Mouse (Mus musculus) limb, embryonic 11.5 days (tissue): ENCODE measurements around the gene Eya2. TPM values are rescaled to one million over a fixed set of nuclear protein-coding genes. Genes with fewer than 3 reads are reported as not detected.
A peak's percentile ranks its signal among the peaks of the same experiment; 100 is the strongest.

Experiments used
- ATAC-seq: fragments of 200-750 bp; cut with Nextera tagmentation; 2 replicates; pipeline ENCODE4 v1.8.0; 2017; ENCODE audit warnings: low read depth; ENCODE audit not compliant: insufficient number of reproducible peaks, low FRiP score, low TSS enrichment
- DNase-seq: peaks from one replicate; pipeline ENCODE4 v3.0.0-alpha.2; 2015; ENCODE audit warnings: low spot score
- H3K27ac ChIP-seq: fragments of 300-500 bp; sonication (generic); replicated peaks from 2 replicates; pipeline ENCODE4 v1.5.1; 2014; ENCODE audit warnings: low read depth, mild to moderate bottlenecking, low read length
- H3K27me3 ChIP-seq: fragments of 300-500 bp; sonication (generic); 2 replicates; pipeline ENCODE4 v1.6.1; 2014; ENCODE audit warnings: mild to moderate bottlenecking, low read length, mixed read lengths; ENCODE audit not compliant: control insufficient read depth, insufficient read depth
- H3K36me3 ChIP-seq: fragments of 300-500 bp; sonication (generic); 2 replicates; pipeline ENCODE4 v1.6.1; 2014; ENCODE audit warnings: mild to moderate bottlenecking, low read length, moderate library complexity, mixed read lengths; ENCODE audit not compliant: control insufficient read depth, insufficient read depth
- H3K4me1 ChIP-seq: fragments of 300-500 bp; sonication (generic); 2 replicates; pipeline ENCODE4 v1.6.1; 2014; ENCODE audit warnings: low read length, mixed read lengths; ENCODE audit not compliant: control insufficient read depth, insufficient read depth
- H3K4me2 ChIP-seq: fragments of 300-500 bp; sonication (generic); 2 replicates; pipeline ENCODE4 v1.6.1; 2014; ENCODE audit warnings: low read depth, mild to moderate bottlenecking, moderate library complexity; ENCODE audit not compliant: severe bottlenecking
- H3K4me3 ChIP-seq: fragments of 300-500 bp; sonication (generic); 2 replicates; pipeline ENCODE4 v1.5.1; 2014; ENCODE audit warnings: low read depth, low read length
- H3K9ac ChIP-seq: fragments of 300-500 bp; sonication (generic); 2 replicates; pipeline ENCODE4 v1.6.1; 2014; ENCODE audit warnings: mild to moderate bottlenecking, low read length
- H3K9me3 ChIP-seq: fragments of 300-500 bp; sonication (generic); 2 replicates; pipeline ENCODE4 v1.6.1; 2016; ENCODE audit warnings: low read length; ENCODE audit not compliant: control insufficient read depth
- WGBS: fragments of 180-500 bp; shearing (Covaris S2); extraction: QIAGEN DNeasy Blood & Tissue Kit; methylation state at CpG from one replicate; pipeline ENCODE4 v1.1.7; 2014; 5-methylcytosine and 5-hydroxymethylcytosine counted together
- polyA plus RNA-seq: library from polyadenylated mRNA; unstranded; fragments of >200 nt; fragmentation: Nextera tagmentation; extraction: Ambion mirVana; gene quantifications from 2 replicates; pipeline ENCODE4 v1.2.1, GENCODE M21; 2014

The Eya2 gene
- polyA plus RNA-seq, 1 experiment from 2014 or later: 8.8 TPM

DNA sequence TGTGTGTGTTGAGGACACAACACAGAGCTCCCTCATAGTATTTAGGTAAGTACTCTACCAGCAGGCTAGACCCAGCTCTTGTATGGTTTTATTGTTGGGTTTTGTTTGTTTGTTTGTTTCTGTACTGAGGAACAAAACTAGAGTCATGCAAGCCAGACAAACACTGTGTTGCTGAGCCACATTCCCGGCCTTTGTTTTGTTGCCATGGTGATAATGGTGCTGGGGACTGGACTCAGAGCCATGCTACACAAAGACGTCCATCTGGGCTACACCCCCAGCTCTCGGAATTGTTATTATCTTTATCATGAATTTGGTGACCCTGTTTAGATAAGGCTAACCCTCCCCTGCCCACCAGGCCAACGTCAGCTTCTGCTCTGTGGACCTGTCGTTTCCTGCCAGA, 163.7 kb downstream of the Eya2 start:
- no peaks in the 10 kb centered on the region for H3K36me3 ChIP-seq
- H3K27ac ChIP-seq: no peak overlapping the region
- DNase-seq (no peak), ATAC-seq (no peak)
- no peaks in the 10 kb centered on the region for H3K9me3 ChIP-seq
- no peak overlapping the region for H3K9ac ChIP-seq
- H3K4me3 ChIP-seq: no peak overlapping the region
- WGBS: 50% methylated on average over 5 of the region's 5 CpGs
- H3K27me3 ChIP-seq: no peaks in the 10 kb centered on the region
- no peaks in the 10 kb centered on the region for H3K4me1 ChIP-seq
- no peak overlapping the region for H3K4me2 ChIP-seq

GRCm38 (mm10) chr2:165759421-165759985, 164.7 kb downstream of the Eya2 start:
- no peak for ATAC-seq
- Histone ChIP-seq H3K36me3 (no peaks in the 10 kb centered on the region), H3K27me3 (no peaks in the 10 kb centered on the region), H3K9me3 (no peaks in the 10 kb centered on the region), H3K9ac (no peak overlapping the region), H3K4me1 (no peaks in the 10 kb centered on the region), H3K27ac (no peak overlapping the region), H3K4me3 (no peak overlapping the region), H3K4me2 (no peak overlapping the region)
- no peak for DNase-seq
- 80% methylated on average over 13 of the region's 13 CpGs for WGBS

DNA sequence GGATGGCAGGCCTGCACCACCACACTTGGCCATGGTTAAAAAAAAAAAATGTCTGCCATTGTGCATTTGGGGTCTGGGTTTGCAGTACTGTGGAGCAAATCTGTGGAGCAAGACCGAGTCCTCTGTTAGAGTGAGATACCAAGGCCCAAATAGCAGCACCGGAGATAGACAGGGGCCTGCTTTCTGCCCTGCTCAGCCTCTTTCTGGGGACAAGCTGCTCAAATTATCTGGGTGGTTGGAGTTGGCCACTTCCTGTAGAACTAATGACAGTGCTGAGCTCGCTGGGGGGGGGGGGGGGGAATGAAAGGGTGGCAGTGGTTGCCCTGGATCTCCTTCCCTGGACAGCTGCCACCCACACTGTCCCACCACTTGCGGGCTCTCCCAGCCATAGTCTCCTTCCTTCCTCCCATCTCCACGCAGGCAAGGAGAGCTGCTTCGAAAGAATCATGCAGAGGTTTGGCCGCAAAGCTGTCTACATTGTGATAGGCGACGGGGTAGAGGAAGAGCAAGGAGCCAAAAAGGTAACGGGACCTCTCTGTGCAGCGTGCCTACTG, 174.1 kb downstream of the Eya2 start:
- Histone ChIP-seq H3K9me3 (no peaks in the 10 kb centered on the region), H3K36me3 (no peaks in the 10 kb centered on the region), H3K27me3 (no peaks in the 10 kb centered on the region), H3K4me3 (no peak overlapping the region), H3K4me2 (no peak overlapping the region), H3K4me1 (peaks cover 6% of the 10 kb centered on the region), H3K9ac (no peak overlapping the region), H3K27ac (no peak overlapping the region)
- DNase-seq: no peak
- WGBS: 70% methylated on average over 9 of the region's 11 CpGs
- no peak for ATAC-seq

DNA sequence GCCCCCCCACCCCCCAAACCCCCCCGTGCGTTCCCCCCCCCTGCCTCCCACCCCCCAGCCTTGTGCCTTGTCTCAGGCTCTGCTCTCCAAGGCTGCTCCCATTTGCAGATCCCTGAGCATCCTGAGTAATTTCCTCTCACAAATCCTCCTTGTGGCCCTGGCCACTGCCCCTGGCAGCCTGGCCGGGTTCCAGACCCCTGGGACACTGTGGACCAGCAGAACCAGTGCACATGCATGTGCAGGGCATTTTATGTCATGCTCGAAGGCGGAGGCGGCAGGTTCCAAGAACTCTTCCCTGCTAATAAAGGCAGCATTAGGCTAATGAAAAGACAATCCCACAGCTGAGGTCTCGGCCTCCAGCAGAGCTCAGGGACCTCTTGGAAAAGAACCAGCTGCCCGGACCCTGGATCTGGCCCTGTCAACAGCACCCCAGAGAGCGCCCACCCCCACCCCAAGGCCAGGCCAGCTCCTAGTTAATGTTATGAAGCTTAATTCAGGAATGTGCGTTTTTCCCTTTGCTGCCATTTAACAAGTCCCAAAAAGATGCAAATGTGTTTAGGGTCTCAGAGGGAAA, 174.6 kb downstream of the Eya2 start:
- 50% methylated on average over 8 of the region's 10 CpGs for WGBS
- Histone ChIP-seq H3K9me3 (no peaks in the 10 kb centered on the region), H3K9ac (no peak overlapping the region), H3K4me1 (peaks cover 6% of the 10 kb centered on the region), H3K4me2 (no peak overlapping the region), H3K4me3 (no peak overlapping the region), H3K27me3 (no peaks in the 10 kb centered on the region), H3K27ac (no peak overlapping the region), H3K36me3 (no peaks in the 10 kb centered on the region)
- no peak for ATAC-seq
- DNase-seq: no peak

DNA sequence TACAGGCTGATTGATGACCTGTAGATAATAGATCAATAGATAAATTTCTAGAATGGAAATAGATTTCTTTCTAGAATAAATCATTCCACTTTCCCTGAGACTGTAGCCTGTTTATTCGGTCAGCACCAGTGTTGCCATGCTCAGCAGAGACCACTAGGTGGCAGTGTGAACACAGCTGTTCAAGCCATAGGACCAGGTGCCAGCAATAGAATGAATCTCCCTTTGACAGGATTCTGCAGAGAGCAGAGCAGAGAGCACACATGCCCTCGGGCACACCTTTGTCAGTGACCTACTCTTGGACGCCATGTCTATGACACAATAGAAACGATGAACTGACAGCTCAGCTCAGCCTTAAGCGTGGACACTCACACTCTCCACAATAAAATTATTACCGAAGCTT, 184.1 kb downstream of the Eya2 start:
- ATAC-seq: no peak
- no peak overlapping the region for H3K9ac ChIP-seq
- no peaks in the 10 kb centered on the region for H3K9me3 ChIP-seq
- no peak overlapping the region for H3K27ac ChIP-seq
- no peak overlapping the region for H3K4me2 ChIP-seq
- H3K27me3 ChIP-seq: no peaks in the 10 kb centered on the region
- 0 out of 2 replicates have a peak, but pooled peaks cover 3% of the 10 kb centered on the region for H3K36me3 ChIP-seq
- H3K4me1 ChIP-seq: peaks cover 2% of the 10 kb centered on the region; the same call in 1 of the 2 replicates
- DNase-seq: peak; percentile 89
- WGBS: 29% methylated on average over 6 of the region's 6 CpGs
- no peak overlapping the region for H3K4me3 ChIP-seq

DNA sequence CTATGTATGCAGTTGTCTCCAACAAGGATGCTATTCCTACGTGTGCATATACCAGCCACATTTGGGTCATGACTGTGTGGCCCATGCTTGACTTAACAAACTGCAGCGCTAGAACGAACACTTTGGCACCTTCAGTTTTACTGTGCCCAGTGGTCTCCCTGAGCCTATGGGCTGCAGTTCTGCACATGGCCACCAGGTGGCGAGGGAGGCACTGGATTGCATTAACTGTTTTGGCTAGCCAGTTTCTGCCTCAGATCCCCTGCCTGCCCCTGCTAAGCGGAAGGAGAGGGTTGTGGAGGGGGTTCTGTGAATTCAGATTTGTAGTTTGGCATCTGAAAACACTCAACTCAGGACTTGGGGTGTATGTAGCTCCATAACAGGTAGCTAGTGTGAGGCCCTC, 187.5 kb downstream of the Eya2 start:
- Histone ChIP-seq H3K4me1 (peaks cover 2% of the 10 kb centered on the region; the same call in 1 of the 2 replicates), H3K27me3 (no peaks in the 10 kb centered on the region), H3K9ac (no peak overlapping the region), H3K9me3 (no peaks in the 10 kb centered on the region), H3K27ac (no peak overlapping the region), H3K4me3 (no peak overlapping the region), H3K4me2 (no peak overlapping the region), H3K36me3 (peaks cover 17% of the 10 kb centered on the region)
- ATAC-seq (0 out of 2 replicates have a peak, but pooled peaks have one; percentile 20), DNase-seq (peak; percentile 92)
- WGBS: 45% methylated on average over 5 of the region's 5 CpGs

DNA sequence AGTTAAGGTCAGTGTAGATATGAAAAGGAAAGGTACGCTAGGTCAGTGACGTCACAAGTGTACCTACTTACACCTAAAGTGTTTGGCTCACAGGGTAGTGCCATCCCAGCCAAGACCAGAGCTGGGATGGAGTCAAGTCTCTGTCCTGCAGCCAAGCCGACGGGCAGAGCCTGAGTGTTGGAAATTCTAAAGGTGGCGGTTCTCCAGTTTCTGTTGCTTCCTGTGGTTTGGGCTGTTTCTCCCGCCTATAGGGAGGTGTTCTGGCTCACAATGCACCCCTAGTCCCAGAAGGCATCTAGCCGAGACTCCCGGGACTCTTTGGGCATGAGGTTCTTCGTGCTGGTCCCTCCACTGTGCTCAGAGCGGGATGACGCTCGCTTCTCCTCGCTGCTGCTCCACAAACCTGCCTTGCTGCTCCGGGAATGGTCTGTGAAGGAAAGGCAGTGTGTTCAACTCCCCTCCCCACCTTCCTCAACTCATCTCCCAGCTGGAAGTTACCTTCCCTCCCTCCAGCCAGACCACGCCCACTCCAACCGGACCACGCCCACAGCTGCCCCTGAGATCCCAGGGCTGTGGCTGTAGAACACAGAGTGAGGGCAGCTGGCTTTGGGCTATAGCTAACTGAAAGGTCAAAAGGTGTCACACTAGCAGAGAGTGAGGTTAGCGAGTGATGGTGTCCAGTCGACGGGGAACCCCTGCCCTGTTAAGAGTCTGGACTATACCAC, 190.6 kb downstream of the Eya2 start:
- Histone ChIP-seq H3K9ac (no peak overlapping the region), H3K4me3 (no peak overlapping the region), H3K27me3 (no peaks in the 10 kb centered on the region), H3K27ac (no peak overlapping the region), H3K4me2 (no peak overlapping the region), H3K4me1 (no peaks in the 10 kb centered on the region), H3K36me3 (peaks cover 22% of the 10 kb centered on the region), H3K9me3 (no peaks in the 10 kb centered on the region)
- no peak for ATAC-seq
- no peak for DNase-seq
- 90% methylated on average over 20 of the region's 20 CpGs for WGBS

DNA sequence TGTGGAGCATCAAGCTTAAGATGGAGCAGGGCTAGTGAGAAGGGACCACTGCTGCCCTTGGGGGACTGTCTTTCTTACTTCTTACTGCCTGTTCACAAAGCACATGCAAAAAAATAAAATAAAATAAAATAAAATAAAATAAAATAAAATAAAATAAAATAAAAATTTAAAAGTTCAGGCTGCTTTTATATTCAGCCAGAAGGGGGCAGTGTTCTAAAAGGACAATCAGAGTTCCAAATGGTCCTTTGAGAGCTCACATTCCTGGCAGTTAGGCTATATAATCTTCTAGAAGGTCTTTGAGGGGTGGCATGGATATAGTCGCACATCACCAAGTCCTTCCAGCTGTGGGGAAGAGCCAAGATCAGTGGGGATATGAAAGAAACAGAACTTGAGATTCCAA, 191.6 kb downstream of the Eya2 start:
- H3K27ac ChIP-seq: no peak overlapping the region
- H3K4me2 ChIP-seq: no peak overlapping the region
- ATAC-seq (no peak), DNase-seq (no peak)
- no peak overlapping the region for H3K4me3 ChIP-seq
- H3K9me3 ChIP-seq: no peaks in the 10 kb centered on the region
- no peak overlapping the region for H3K9ac ChIP-seq
- H3K36me3 ChIP-seq: peaks cover 22% of the 10 kb centered on the region
- H3K4me1 ChIP-seq: no peaks in the 10 kb centered on the region
- no peaks in the 10 kb centered on the region for H3K27me3 ChIP-seq
- WGBS: 77% methylated on average over 1 of the region's 1 CpGs
